Mouse (Mus musculus) heart, adult 2 months (tissue): Measurements from ENCODE around the gene Lrrc10b. TPM values are rescaled to one million over a fixed set of nuclear protein-coding genes. Genes with fewer than 3 reads are reported as not detected.

Experiments
- DNase-seq, 2 experiments: peaks; one replicate each; pipeline ENCODE4 v3.0.0; 2021
- H3K27ac ChIP-seq: fragments of 200-600 bp; 2 replicates; pipeline ENCODE4 v1.8.1; 2022
- H3K27me3 ChIP-seq: fragments of 200-500 bp; 2 replicates; pipeline ENCODE4 v1.6.1; 2012; ENCODE audit warnings: mild to moderate bottlenecking, low read length, inconsistent platforms, mixed read lengths; ENCODE audit not compliant: control insufficient read depth, insufficient read depth
- H3K36me3 ChIP-seq: fragments of 200-500 bp; 2 replicates; pipeline ENCODE4 v1.6.1; 2012; ENCODE audit warnings: low read length, inconsistent platforms; ENCODE audit not compliant: control insufficient read depth, insufficient read depth
- H3K4me1 ChIP-seq: fragments of 200-500 bp; 2 replicates; pipeline ENCODE4 v1.6.1; 2011; ENCODE audit warnings: low read length; ENCODE audit not compliant: control insufficient read depth, insufficient read depth
- H3K4me3 ChIP-seq: fragments of 200-600 bp; 2 replicates; pipeline ENCODE4 v1.8.1; 2022
- H3K79me2 ChIP-seq: fragments of 200-500 bp; replicated peaks from 2 replicates; pipeline ENCODE4 v1.6.1; 2012; ENCODE audit warnings: mild to moderate bottlenecking, inconsistent platforms, low read length, moderate library complexity, mixed read lengths; ENCODE audit not compliant: control insufficient read depth, insufficient read depth
- H3K9ac ChIP-seq: fragments of 200-500 bp; 2 replicates; pipeline ENCODE4 v1.6.1; 2012; ENCODE audit warnings: low read depth, mild to moderate bottlenecking, control low read depth, inconsistent platforms, low read length, mixed read lengths
- CTCF ChIP-seq: fragments of 200-600 bp; IDR thresholded peaks from 2 replicates; pipeline ENCODE4 v1.8.1; 2022; ENCODE audit warnings: antibody characterized with exemption, mild to moderate bottlenecking, moderate library complexity
- EP300 ChIP-seq: fragments of 200-500 bp; IDR thresholded peaks from 2 replicates; pipeline ENCODE4 v1.6.1; 2011; ENCODE audit warnings: low read depth, low read length, control low read depth; ENCODE audit not compliant: insufficient read depth
- POLR2A ChIP-seq: fragments of 200-500 bp; IDR thresholded peaks from 2 replicates; pipeline ENCODE4 v1.6.1; 2011; ENCODE audit warnings: mild to moderate bottlenecking, low read depth, low read length, control low read depth; ENCODE audit not compliant: insufficient read depth
- WGBS: fragments of 180-500 bp; shearing (Covaris S2); methylation state at CpG from one replicate; pipeline ENCODE4 v1.1.7; 2018; 5-methylcytosine and 5-hydroxymethylcytosine counted together
- intact Hi-C: fragments of 180-260 bp; cut with DNase I; formaldehyde crosslinking; loops from one replicate; pipeline ENCODE4 v1.15.1; 2025
- polyA plus RNA-seq: library from polyadenylated mRNA; depleted of rRNA; stranded (reverse); fragments of >200 nt; gene quantifications from 2 replicates; pipeline ENCODE4 v1.2.3, GENCODE M21; 2012
- total RNA-seq, 2 experiments: library from RNA; stranded (reverse); gene quantifications; 2 replicates each; pipeline ENCODE4 v1.2.3; 2021

Gene Lrrc10b
- total and polyA plus RNA-seq, 3 experiments = 1.2 to 2.3 (median 1.7) TPM

GRCm38 (mm10) chr19:10495670-10496069, 38.4 kb upstream of the Lrrc10b start:
- H3K9ac ChIP-seq = no peak overlapping the region
- 92% methylated on average over 1 of the region's 1 CpGs for WGBS
- H3K36me3 ChIP-seq = no peaks in the 10 kb centered on the region
- DNase-seq = no peak
- H3K27ac ChIP-seq = no peak overlapping the region
- H3K27me3 ChIP-seq = no peaks in the 10 kb centered on the region; the same call in 1 of the 2 replicates
- H3K4me1 ChIP-seq = no peaks in the 10 kb centered on the region
- H3K79me2 ChIP-seq = no peaks in the 10 kb centered on the region
- H3K4me3 ChIP-seq = no peak overlapping the region
- intact Hi-C loops = no loop called here
- no peak for TF ChIP-seq POLR2A
- TF ChIP-seq EP300 = no peak

GRCm38 (mm10) chr19:10486264-10486738, 29.0 kb upstream of the Lrrc10b start:
- no peaks in the 10 kb centered on the region for H3K4me1 ChIP-seq
- no peaks in the 10 kb centered on the region for H3K79me2 ChIP-seq
- WGBS = 23% methylated on average over 9 of the region's 9 CpGs
- no peak overlapping the region for H3K4me3 ChIP-seq
- no peak overlapping the region for H3K27ac ChIP-seq
- no peaks in the 10 kb centered on the region for H3K36me3 ChIP-seq
- peak; percentile 31 to 35 for DNase-seq
- TF ChIP-seq CTCF = peak; percentile 95
- no peak for TF ChIP-seq POLR2A
- peak; percentile 89 for TF ChIP-seq EP300
- no peak overlapping the region for H3K9ac ChIP-seq
- intact Hi-C loops = loop anchor here (1.0 to 2.0 kb wide), 3 partner anchors 37 to 228 kb away; no protein-coding TSS in a partner anchor
- no peaks in the 10 kb centered on the region for H3K27me3 ChIP-seq

- Histone ChIP-seq H3K9ac (no peak within 1 kb of the TSS), H3K27ac (no peak within 1 kb of the TSS), H3K4me1 (no peaks in the 10 kb centered on the region), H3K36me3 (no peaks in the 10 kb centered on the region), H3K4me3 (no peak within 1 kb of the TSS), H3K79me2 (no peaks in the 10 kb centered on the region), H3K27me3 (no peaks in the 10 kb centered on the region; the same call in 1 of the 2 replicates)
- DNase-seq = no peak
- TF ChIP-seq EP300 (no peak), POLR2A (no peak), CTCF (no peak)
- WGBS = 34% methylated on average over 6 of the region's 6 CpGs
- intact Hi-C loops = loop anchor here (5.0 kb wide), 1 partner anchor 90 kb away; no protein-coding TSS in a partner anchor
These were observed 25.4 kb upstream of the Lrrc10b start, which contains the start of gene Ppp1r32 for GRCm38 (mm10) chr19:10482703-10483102. Gene Ppp1r32 (minus strand): TSS chr19:10482928.

- WGBS = 49% methylated on average over 4 of the region's 4 CpGs
- no peaks in the 10 kb centered on the region; the same call in 1 of the 2 replicates for H3K27me3 ChIP-seq
- TF ChIP-seq EP300 = no peak
- no peaks in the 10 kb centered on the region for H3K36me3 ChIP-seq
- intact Hi-C loops = no loop called here
- DNase-seq = no peak
- H3K4me3 ChIP-seq = no peak overlapping the region
- no peaks in the 10 kb centered on the region for H3K79me2 ChIP-seq
- H3K27ac ChIP-seq = no peak overlapping the region
- H3K9ac ChIP-seq = no peak overlapping the region
- no peaks in the 10 kb centered on the region for H3K4me1 ChIP-seq
These were observed 22.3 kb upstream of the Lrrc10b start for GRCm38 (mm10) chr19:10479541-10479940.

GRCm38 (mm10) chr19:10473779-10474178, 16.5 kb upstream of the Lrrc10b start:
- TF ChIP-seq EP300 (no peak), CTCF (no peak), POLR2A (no peak)
- Histone ChIP-seq H3K79me2 (no peaks in the 10 kb centered on the region), H3K9ac (no peak overlapping the region), H3K4me3 (no peak overlapping the region), H3K4me1 (no peaks in the 10 kb centered on the region), H3K36me3 (no peaks in the 10 kb centered on the region), H3K27ac (no peak overlapping the region), H3K27me3 (no peaks in the 10 kb centered on the region; the same call in 1 of the 2 replicates)
- DNase-seq = no peak
- WGBS = 28% methylated on average over 6 of the region's 6 CpGs
- intact Hi-C loops = no loop called here

GRCm38 (mm10) chr19:10472958-10473357, 15.7 kb upstream of the Lrrc10b start:
- Histone ChIP-seq H3K36me3 (no peaks in the 10 kb centered on the region), H3K4me1 (no peaks in the 10 kb centered on the region), H3K27ac (no peak overlapping the region), H3K27me3 (no peaks in the 10 kb centered on the region), H3K79me2 (no peaks in the 10 kb centered on the region), H3K4me3 (no peak overlapping the region), H3K9ac (no peak overlapping the region)
- WGBS = 68% methylated on average over 3 of the region's 3 CpGs
- no peak for TF ChIP-seq EP300
- intact Hi-C loops = no loop called here
- no peak for DNase-seq
